Comparison of ENCODE assay signal across 13 mouse cellular contexts in genomic region chr1:181021488-181021865, GRCm38 (mm10). TPM values are rescaled to one million over a fixed set of nuclear protein-coding genes. Genes with fewer than 3 reads are reported as not detected.
"Had no signal": no experiment of that assay in that cellular context is flagged by ENCODE, and none has a peak within 500 bp of the region (broad histone marks: within the 10 kb centered on the region; RNA-seq: fewer than 3 reads in every experiment).

No protein-coding gene starts in this region.

- H3K36me3 ChIP-seq: kidney, embryonic 15.5 days; lung, embryonic 15.5 days; midbrain, embryonic 10.5 days; midbrain, embryonic 13.5 days had no signal

- H3K9me3 ChIP-seq: kidney, embryonic 15.5 days; lung, embryonic 15.5 days; midbrain, embryonic 10.5 days; midbrain, embryonic 13.5 days had no signal

- ATAC-seq: midbrain, embryonic 16.5 days had no signal

- H3K4me3 ChIP-seq: kidney, embryonic 15.5 days; lung, embryonic 15.5 days; midbrain, embryonic 10.5 days; midbrain, embryonic 13.5 days; myocyte had no signal

- H3K9ac ChIP-seq: kidney, embryonic 15.5 days; liver, embryonic 14.5 days; lung, embryonic 15.5 days; midbrain, embryonic 13.5 days had no signal

- H3K27ac ChIP-seq: liver, embryonic 14.5 days; lung, embryonic 15.5 days; midbrain, embryonic 10.5 days; midbrain, embryonic 13.5 days had no signal

- H3K27me3 ChIP-seq: lung, embryonic 15.5 days had no signal

- H3K4me2 ChIP-seq: kidney, embryonic 15.5 days; liver, embryonic 11.5 days; lung, embryonic 15.5 days; midbrain, embryonic 13.5 days had no signal

RNA-seq across cellular contexts. Expression of gene 9130409I23Rik, which starts 29.6 kb away (rescaled TPM):
- polyA plus RNA-seq: kidney, embryonic 15.5 days; limb, embryonic 11.5 days; limb, embryonic 14.5 days; liver, embryonic 11.5 days; lung, embryonic 15.5 days; midbrain, embryonic 10.5 days; midbrain, embryonic 16.5 days; myocyte; neural tube, embryonic 14.5 days; small intestine, adult 2 months; testis, adult 2 months had no signal
